Mouse (Mus musculus): ENCODE measurements at regions not wholly inside any gene's neighbourhood (a gene's known extent, or its start where the extent isn't known, plus 50 kb on each side); places are given as distances from the start of the nearest gene placed in this dataset.

- TF ChIP-seq GATA1 (IDR thresholded peaks at IDR 0.05; ENCODE audit: borderline replicate concordance, low read length) (no peak), FLI1 (IDR thresholded peaks at IDR 0.05; ENCODE audit: low read length) (no peak)
These were observed 67.7 kb upstream of the Vamp9 start for GRCm38 (mm10) chr5:99838236-99838775.

Measured in megakaryocyte, embryonic 14.5 days (primary cell).